Mouse (Mus musculus) kidney, postnatal 10 days (tissue): ENCODE data around the gene Hsd17b11.
"Not testable (repeated sequence)": the region's sequence is repeated elsewhere in the genome, so short reads cannot be mapped to it uniquely, and the experiment has no call there.

Experiments
- DNase-seq: peaks from one replicate; pipeline ENCODE4 v3.0.0; 2021; ENCODE audit warnings: mixed read lengths

Hsd17b11 gene

GRCm38 (mm10) chr5:103977907-103978570, 43.7 kb downstream of the Hsd17b11 start:
- no peak for DNase-seq

GRCm38 (mm10) chr5:103977297-103977696, 44.4 kb downstream of the Hsd17b11 start, which contains the start of gene Hsd17b13:
Gene Hsd17b13 (minus strand): TSS chr5:103977410.
- DNase-seq: no peak

- no peak for DNase-seq
These were observed 46.0 kb downstream of the Hsd17b11 start for GRCm38 (mm10) chr5:103975736-103976135.

GRCm38 (mm10) chr5:103972801-103973200, 48.9 kb downstream of the Hsd17b11 start:
- peak; percentile 18 for DNase-seq

GRCm38 (mm10) chr5:103972379-103972778, 49.3 kb downstream of the Hsd17b11 start:
- peak; percentile 26 for DNase-seq

GRCm38 (mm10) chr5:103971051-103971450, 50.7 kb downstream of the Hsd17b11 start:
- DNase-seq: no peak

GRCm38 (mm10) chr5:103962935-103963429, 58.7 kb downstream of the Hsd17b11 start:
- DNase-seq: no peak

GRCm38 (mm10) chr5:103954638-103955037, 67.1 kb downstream of the Hsd17b11 start:
- DNase-seq: no peak

GRCm38 (mm10) chr5:103953135-103954083, 68.3 kb downstream of the Hsd17b11 start:
- no peak for DNase-seq

- not testable (repeated sequence) for DNase-seq
These were observed 71.6 kb downstream of the Hsd17b11 start for GRCm38 (mm10) chr5:103950138-103950537.

GRCm38 (mm10) chr5:103943183-103943582, 78.5 kb downstream of the Hsd17b11 start:
- DNase-seq: no peak

GRCm38 (mm10) chr5:103939856-103940255, 81.9 kb downstream of the Hsd17b11 start:
- DNase-seq: no peak
